ENCODE assay signal across 22 mouse cellular contexts in genomic region chr7:74070836-74071235, GRCm38 (mm10). TPM values are rescaled to one million over a fixed set of nuclear protein-coding genes. Genes with fewer than 3 reads are reported as not detected.
DNase-seq lines count a peak whose midpoint lies in the region; ATAC-seq lines count a peak whose summit lies in the region.
"Had no signal": no experiment of that assay in that cellular context is flagged by ENCODE, and none has a peak within 500 bp of the region (broad histone marks: within the 10 kb centered on the region; RNA-seq: fewer than 3 reads in every experiment).

No protein-coding gene starts in this region.

- H3K9ac ChIP-seq in heart, embryonic 11.5 days (ENCODE audit: low read depth, low read length) = no peak overlapping the region
- H3K9ac ChIP-seq in midbrain, embryonic 11.5 days (ENCODE audit: low read length) = no peak overlapping the region
- no peak overlapping the region for H3K9ac ChIP-seq in midbrain, embryonic 15.5 days
- H3K9ac ChIP-seq: embryonic facial prominence, embryonic 12.5 days; forebrain, embryonic 13.5 days; forebrain, embryonic 15.5 days; forebrain, postnatal 0 days had no signal

- 0 out of 2 replicates have a peak, but pooled peaks cover 3% of the 10 kb centered on the region for H3K4me1 ChIP-seq in heart, embryonic 10.5 days
- no peaks in the 10 kb centered on the region for H3K4me1 ChIP-seq in heart, embryonic 11.5 days (ENCODE audit: control insufficient read depth, insufficient read depth, low read length)
- H3K4me1 ChIP-seq in midbrain, embryonic 11.5 days (ENCODE audit: control insufficient read depth, insufficient read depth, low read length) = no peaks in the 10 kb centered on the region
- no peaks in the 10 kb centered on the region for H3K4me1 ChIP-seq in midbrain, embryonic 15.5 days
- H3K4me1 ChIP-seq: embryonic facial prominence, embryonic 12.5 days; forebrain, embryonic 13.5 days; forebrain, embryonic 15.5 days had no signal

- peak; percentile 38 to 61 for DNase-seq in cerebellum, postnatal 10 days
- DNase-seq in cerebellum, adult 11-12 months = no peak
- DNase-seq in heart, embryonic 10.5 days (ENCODE audit: low spot score) = peak; percentile 24
- peak; percentile 6 for DNase-seq in midbrain, embryonic 11.5 days (ENCODE audit: low spot score, missing footprints)
- DNase-seq in Muller cell, postnatal 12 days (ENCODE audit: inconsistent ontology term) = peak; percentile 26
- DNase-seq: adrenal gland, adult 2 months; adrenal gland, postnatal 14 days; adrenal gland, postnatal 36 days; B cell, adult 2 months; cerebellum, adult 18-20 months; cerebellum, adult 8-10 months; cerebellum, adult 9-11 months; cerebellum, postnatal 25 days; forebrain, postnatal 0 days had no signal

- H3K27ac ChIP-seq in heart, embryonic 10.5 days = no peak overlapping the region
- no peak overlapping the region for H3K27ac ChIP-seq in heart, embryonic 11.5 days (ENCODE audit: low read depth, low read length)
- H3K27ac ChIP-seq in midbrain, embryonic 11.5 days (ENCODE audit: low read depth, low read length) = no peak overlapping the region
- H3K27ac ChIP-seq in midbrain, embryonic 15.5 days = no peak overlapping the region
- H3K27ac ChIP-seq: embryonic facial prominence, embryonic 10.5 days; embryonic facial prominence, embryonic 12.5 days; forebrain, embryonic 13.5 days; forebrain, embryonic 15.5 days had no signal

- no peaks in the 10 kb centered on the region for H3K36me3 ChIP-seq in heart, embryonic 10.5 days
- H3K36me3 ChIP-seq in heart, embryonic 11.5 days (ENCODE audit: control insufficient read depth, insufficient read depth, low read length) = no peaks in the 10 kb centered on the region
- no peaks in the 10 kb centered on the region for H3K36me3 ChIP-seq in midbrain, embryonic 11.5 days (ENCODE audit: control insufficient read depth, insufficient read depth, low read length)
- H3K36me3 ChIP-seq in midbrain, embryonic 15.5 days (replicated peaks) = no peaks in the 10 kb centered on the region
- H3K36me3 ChIP-seq: embryonic facial prominence, embryonic 10.5 days; embryonic facial prominence, embryonic 12.5 days; forebrain, embryonic 15.5 days; G1E had no signal

- 80% methylated on average over 2 of the region's 2 CpGs for WGBS in heart, embryonic 10.5 days
- WGBS in heart, embryonic 11.5 days (ENCODE audit: insufficient replicate concordance) = 97% methylated on average over 2 of the region's 2 CpGs
- WGBS in midbrain, embryonic 11.5 days = 94% methylated on average over 2 of the region's 2 CpGs
- 81% methylated on average over 2 of the region's 2 CpGs for WGBS in midbrain, embryonic 15.5 days

- ATAC-seq in heart, embryonic 11.5 days (replicated peaks; ENCODE audit: insufficient number of reproducible peaks, low FRiP score, low TSS enrichment) = no peak
- no peak for ATAC-seq in midbrain, embryonic 11.5 days (ENCODE audit: low FRiP score)
- no peak for ATAC-seq in midbrain, embryonic 15.5 days (replicated peaks)
- ATAC-seq: CD4-positive, CD25-positive, alpha-beta regulatory T cell, adult 4 months; forebrain, embryonic 13.5 days; forebrain, embryonic 15.5 days; forebrain, postnatal 0 days had no signal

- H3K27me3 ChIP-seq in heart, embryonic 10.5 days (ENCODE audit: insufficient read depth, poor library complexity, severe bottlenecking) = no peaks in the 10 kb centered on the region; the same call in 1 of the 2 replicates
- H3K27me3 ChIP-seq in heart, embryonic 11.5 days (ENCODE audit: control insufficient read depth, insufficient read depth, low read length) = no peaks in the 10 kb centered on the region
- no peaks in the 10 kb centered on the region for H3K27me3 ChIP-seq in midbrain, embryonic 11.5 days (ENCODE audit: control insufficient read depth, insufficient read depth, low read length)
- no peaks in the 10 kb centered on the region for H3K27me3 ChIP-seq in midbrain, embryonic 15.5 days (replicated peaks)
- H3K27me3 ChIP-seq: embryonic facial prominence, embryonic 12.5 days; forebrain, embryonic 13.5 days; forebrain, embryonic 15.5 days had no signal

- no peak overlapping the region for H3K4me2 ChIP-seq in heart, embryonic 11.5 days
- H3K4me2 ChIP-seq in midbrain, embryonic 11.5 days = no peak overlapping the region
- no peak overlapping the region for H3K4me2 ChIP-seq in midbrain, embryonic 15.5 days
- H3K4me2 ChIP-seq: embryonic facial prominence, embryonic 12.5 days; forebrain, embryonic 13.5 days; forebrain, embryonic 15.5 days had no signal

- H3K9me3 ChIP-seq in heart, embryonic 10.5 days = no peaks in the 10 kb centered on the region
- no peaks in the 10 kb centered on the region; the same call in 1 of the 2 replicates for H3K9me3 ChIP-seq in heart, embryonic 11.5 days (replicated peaks; ENCODE audit: control insufficient read depth, low read length)
- no peaks in the 10 kb centered on the region for H3K9me3 ChIP-seq in midbrain, embryonic 11.5 days (ENCODE audit: control insufficient read depth, low read length)
- H3K9me3 ChIP-seq in midbrain, embryonic 15.5 days = no peaks in the 10 kb centered on the region
- H3K9me3 ChIP-seq: embryonic facial prominence, embryonic 12.5 days; forebrain, embryonic 13.5 days; forebrain, embryonic 15.5 days had no signal

- no peak overlapping the region for H3K4me3 ChIP-seq in heart, embryonic 10.5 days
- no peak overlapping the region for H3K4me3 ChIP-seq in heart, embryonic 11.5 days (ENCODE audit: low read depth, low read length)
- H3K4me3 ChIP-seq in midbrain, embryonic 11.5 days (ENCODE audit: low read depth, low read length) = no peak overlapping the region
- H3K4me3 ChIP-seq in midbrain, embryonic 15.5 days = no peak overlapping the region
- H3K4me3 ChIP-seq: embryonic facial prominence, embryonic 10.5 days; embryonic facial prominence, embryonic 12.5 days; forebrain, embryonic 13.5 days; forebrain, embryonic 15.5 days had no signal

RNA-seq across cellular contexts. Expression of gene St8sia2, which starts 57.3 kb away (rescaled TPM):
- 3.4 and 5.5 TPM in 2 replicates for polyA plus RNA-seq in heart, embryonic 10.5 days (2016; fragmentation: Nextera tagmentation; extraction: Ambion mirVana)
- polyA plus RNA-seq in heart, embryonic 11.5 days (2014; fragmentation: Nextera tagmentation; extraction: Ambion mirVana) = 6.5 and 7.8 TPM in 2 replicates
- 40.2 and 42.7 TPM in 2 replicates for polyA plus RNA-seq in midbrain, embryonic 11.5 days (2014; fragmentation: Nextera tagmentation; extraction: Ambion mirVana)
- 110 and 116 TPM in 2 replicates for polyA plus RNA-seq in midbrain, embryonic 15.5 days (2015; fragmentation: Nextera tagmentation; extraction: Ambion mirVana)
- polyA plus RNA-seq: CD4-positive, CD25-positive, alpha-beta regulatory T cell, adult 4 months; G1E had no signal
